Mouse (Mus musculus) midbrain, embryonic 15.5 days (tissue): ENCODE data around the gene Atxn2. TPM values are rescaled to one million over a fixed set of nuclear protein-coding genes. Genes with fewer than 3 reads are reported as not detected.
"Not testable (repeated sequence)": the region's sequence is repeated elsewhere in the genome, so short reads cannot be mapped to it uniquely, and the experiment has no call there.

Experiments
- ATAC-seq: fragments of 200-750 bp; cut with Nextera tagmentation; replicated peaks from 2 replicates; pipeline ENCODE4 v1.8.0; 2017; ENCODE audit warnings: moderate TSS enrichment
- H3K27ac ChIP-seq: fragments of 300-500 bp; sonication (generic); 2 replicates; pipeline ENCODE4 v1.5.1; 2015; ENCODE audit warnings: mild to moderate bottlenecking, inconsistent platforms
- H3K27me3 ChIP-seq: fragments of 300-500 bp; sonication (generic); replicated peaks from 2 replicates; pipeline ENCODE4 v1.6.1; 2015; ENCODE audit warnings: inconsistent platforms
- H3K36me3 ChIP-seq: fragments of 300-500 bp; sonication (generic); replicated peaks from 2 replicates; pipeline ENCODE4 v1.6.1; 2015; ENCODE audit warnings: inconsistent platforms
- H3K4me1 ChIP-seq: fragments of 300-500 bp; sonication (generic); 2 replicates; pipeline ENCODE4 v1.6.1; 2015; ENCODE audit warnings: inconsistent platforms
- H3K4me2 ChIP-seq: fragments of 300-500 bp; sonication (generic); 2 replicates; pipeline ENCODE4 v1.6.1; 2015; ENCODE audit warnings: inconsistent platforms, mild to moderate bottlenecking, moderate library complexity
- H3K4me3 ChIP-seq: fragments of 300-500 bp; sonication (generic); 2 replicates; pipeline ENCODE4 v1.5.1; 2015; ENCODE audit warnings: mild to moderate bottlenecking, inconsistent platforms
- H3K9ac ChIP-seq: fragments of 300-500 bp; sonication (generic); 2 replicates; pipeline ENCODE4 v1.6.1; 2015; ENCODE audit warnings: mild to moderate bottlenecking, inconsistent platforms
- H3K9me3 ChIP-seq: fragments of 300-500 bp; sonication (generic); 2 replicates; pipeline ENCODE4 v1.6.1; 2016; ENCODE audit warnings: inconsistent platforms
- WGBS: fragments of 180-500 bp; shearing (Covaris S2); methylation state at CpG from one replicate; pipeline ENCODE4 v1.1.7; 2015; ENCODE audit warnings: mixed read lengths; 5-methylcytosine and 5-hydroxymethylcytosine counted together
- polyA plus RNA-seq: library from polyadenylated mRNA; unstranded; fragments of >200 nt; fragmentation: Nextera tagmentation; extraction: Ambion mirVana; gene quantifications from 2 replicates; pipeline ENCODE4 v1.2.1, GENCODE M21; 2015

Atxn2 gene
- polyA plus RNA-seq, 1 experiment from 2014 or later, result 111 TPM

DNA sequence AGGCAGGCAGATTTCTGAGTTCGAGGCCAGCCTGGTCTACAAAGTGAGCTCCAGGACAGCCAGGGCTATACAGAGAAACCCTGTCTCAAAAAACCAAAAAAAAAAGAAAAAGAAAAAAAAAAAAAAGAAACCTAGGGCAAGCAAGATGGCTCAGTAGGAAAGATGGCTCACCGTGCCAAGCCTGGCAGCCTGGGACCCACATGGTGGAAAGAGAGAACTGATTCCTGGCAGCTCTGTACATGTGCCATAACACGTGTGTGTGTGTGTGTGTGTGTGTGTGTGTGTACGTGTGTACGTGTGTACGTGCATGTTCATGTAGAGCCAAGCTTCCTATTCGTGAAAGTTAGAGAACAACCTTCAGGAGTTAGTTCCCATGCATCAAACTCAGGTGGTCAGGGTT, 19.7 kb upstream of the Atxn2 start:
- WGBS, result 90% methylated on average over 7 of the region's 7 CpGs
- not testable (repeated sequence) for H3K9me3 ChIP-seq, H3K27me3 ChIP-seq, H3K36me3 ChIP-seq, ATAC-seq, H3K27ac ChIP-seq, H3K4me3 ChIP-seq, H3K4me1 ChIP-seq, H3K4me2 ChIP-seq, H3K9ac ChIP-seq

DNA sequence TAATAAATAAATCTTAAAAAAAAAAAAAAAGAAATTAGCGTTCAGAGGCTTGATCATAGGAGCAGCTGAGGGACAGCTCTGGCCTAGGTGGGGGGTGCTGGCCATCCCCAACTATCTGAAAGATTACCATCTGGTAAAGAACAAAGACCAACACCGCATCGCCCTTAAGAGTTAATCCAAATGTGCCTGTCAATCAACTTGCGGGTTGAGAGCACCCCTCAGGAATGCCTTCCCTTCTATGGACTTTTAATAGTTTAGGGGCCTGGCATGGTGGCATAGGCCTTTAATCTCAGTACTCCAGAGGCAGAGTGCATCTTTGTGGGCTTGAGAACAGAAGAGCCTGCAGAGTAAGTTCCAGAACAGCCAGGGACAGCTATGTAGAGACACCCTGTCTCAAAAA, 18.2 kb upstream of the Atxn2 start:
- Histone ChIP-seq H3K9ac (no peak overlapping the region), H3K27ac (no peak overlapping the region), H3K4me2 (no peak overlapping the region), H3K4me3 (no peak overlapping the region), H3K36me3 (no peaks in the 10 kb centered on the region), H3K9me3 (no peaks in the 10 kb centered on the region), H3K27me3 (no peaks in the 10 kb centered on the region), H3K4me1 (no peaks in the 10 kb centered on the region)
- 79% methylated on average over 4 of the region's 4 CpGs for WGBS
- ATAC-seq, result no peak

DNA sequence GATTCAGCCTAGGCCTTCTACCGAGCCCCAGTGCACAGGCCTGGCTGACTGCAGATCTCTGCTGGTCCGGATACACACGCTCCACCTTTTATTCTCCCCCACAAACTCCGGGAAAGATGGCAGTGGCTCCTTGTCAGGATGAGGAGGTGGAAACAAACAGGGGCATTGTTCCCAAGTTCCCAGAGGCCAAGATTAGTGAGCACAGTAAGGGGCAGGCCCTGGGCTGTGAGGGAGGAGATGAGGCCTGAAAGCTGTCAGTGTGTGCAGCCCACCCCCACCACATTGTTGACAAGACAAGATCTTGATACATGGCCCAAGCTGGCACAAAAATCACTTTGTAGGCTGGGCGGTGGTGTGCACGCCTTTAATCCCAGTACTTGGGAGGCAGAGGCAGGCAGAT, 14.4 kb upstream of the Atxn2 start:
- Histone ChIP-seq H3K4me1 (no peaks in the 10 kb centered on the region), H3K9me3 (no peaks in the 10 kb centered on the region), H3K27me3 (no peaks in the 10 kb centered on the region), H3K4me3 (no peak overlapping the region), H3K27ac (no peak overlapping the region), H3K9ac (no peak overlapping the region), H3K4me2 (no peak overlapping the region), H3K36me3 (no peaks in the 10 kb centered on the region)
- no peak for ATAC-seq
- 46% methylated on average over 6 of the region's 6 CpGs for WGBS

DNA sequence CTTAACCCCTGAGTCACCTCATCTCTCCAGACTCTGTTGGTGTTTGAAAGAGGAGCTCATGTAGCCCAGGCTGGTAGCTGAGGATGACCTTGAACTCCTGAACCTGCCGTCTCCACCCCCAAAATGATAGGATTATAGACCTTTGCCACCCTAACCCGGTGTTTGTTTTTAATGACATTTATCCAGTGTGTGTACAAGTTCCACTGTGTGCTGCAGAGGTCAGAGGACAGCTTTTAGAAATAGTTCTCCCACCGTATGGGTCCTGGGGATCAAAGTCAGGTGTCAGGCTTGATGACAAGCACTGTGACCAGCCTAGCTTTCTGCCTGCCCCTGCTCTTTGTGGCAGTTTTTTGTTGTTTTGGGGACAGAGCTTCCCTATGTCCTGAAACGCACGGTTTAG, 11.2 kb upstream of the Atxn2 start:
- H3K4me3 ChIP-seq, result no peak overlapping the region
- no peak for ATAC-seq
- 47% methylated on average over 5 of the region's 5 CpGs for WGBS
- no peak overlapping the region for H3K9ac ChIP-seq
- H3K27me3 ChIP-seq, result no peaks in the 10 kb centered on the region
- no peak overlapping the region for H3K27ac ChIP-seq
- H3K9me3 ChIP-seq, result no peaks in the 10 kb centered on the region
- peaks cover 5% of the 10 kb centered on the region; the same call in 1 of the 2 replicates for H3K4me1 ChIP-seq
- H3K4me2 ChIP-seq, result no peak overlapping the region
- no peaks in the 10 kb centered on the region for H3K36me3 ChIP-seq

DNA sequence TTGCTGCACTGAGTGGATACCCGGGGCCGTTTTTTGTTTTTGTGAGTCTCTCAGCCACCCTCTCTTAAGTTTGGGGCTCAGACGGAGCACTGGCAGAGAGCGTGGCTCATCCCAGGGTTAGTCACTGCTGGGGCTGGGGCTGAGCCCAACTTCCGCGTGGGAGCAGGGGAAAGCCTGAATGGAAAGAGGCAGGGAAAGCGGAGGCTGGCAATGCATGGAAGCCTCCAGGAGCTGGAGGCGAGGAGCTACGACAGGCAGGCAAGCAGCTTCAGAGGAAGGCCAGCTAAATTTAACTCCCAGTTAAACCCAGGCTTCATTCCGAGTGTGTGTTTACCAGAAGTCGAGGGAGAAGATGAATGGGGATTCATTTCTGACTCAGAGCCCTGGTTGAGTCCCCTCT, 10.6 kb upstream of the Atxn2 start:
- Histone ChIP-seq H3K9me3 (no peaks in the 10 kb centered on the region), H3K4me2 (no peak overlapping the region), H3K4me1 (peaks cover 7% of the 10 kb centered on the region; the same call in 1 of the 2 replicates), H3K27me3 (no peaks in the 10 kb centered on the region), H3K9ac (no peak overlapping the region), H3K4me3 (no peak overlapping the region), H3K36me3 (no peaks in the 10 kb centered on the region), H3K27ac (no peak overlapping the region)
- no peak for ATAC-seq
- whole genome bisulfite sequencing, result 31% methylated on average over 11 of the region's 11 CpGs

DNA sequence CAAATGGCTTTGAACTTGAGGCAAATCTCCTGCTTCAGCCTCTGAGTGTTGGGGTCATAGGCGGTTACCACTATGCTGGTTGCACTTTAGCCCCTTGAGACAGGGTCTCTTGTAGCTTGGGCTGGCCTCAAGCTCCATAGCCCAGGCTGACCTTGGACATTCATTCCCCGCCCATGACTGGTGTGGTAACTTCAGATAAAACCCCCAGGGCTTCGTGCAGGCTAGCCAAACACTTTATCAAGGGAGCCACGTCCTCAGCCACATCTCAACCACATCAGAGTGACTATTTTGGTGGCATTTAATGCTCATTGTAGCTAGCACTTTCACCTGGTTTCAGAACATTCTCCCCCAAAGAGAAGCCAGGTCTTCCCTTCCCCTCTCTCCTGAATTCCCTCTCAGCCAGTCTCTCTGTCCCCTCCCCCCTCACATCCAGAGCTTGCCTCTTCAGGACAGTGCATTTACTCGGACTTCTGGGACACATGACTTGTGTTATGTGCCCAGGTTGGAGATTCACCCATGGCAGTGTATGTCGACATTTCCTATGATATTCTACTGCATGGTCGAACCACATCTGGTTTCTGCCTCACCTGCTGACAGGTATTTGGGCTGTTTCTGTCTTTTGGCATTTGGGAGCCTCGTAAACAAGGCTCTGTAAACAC, 9.9 kb upstream of the Atxn2 start:
- no peak overlapping the region for H3K4me3 ChIP-seq
- no peak for ATAC-seq
- H3K4me1 ChIP-seq, result peaks cover 7% of the 10 kb centered on the region; the same call in 1 of the 2 replicates
- H3K27ac ChIP-seq, result no peak overlapping the region
- H3K36me3 ChIP-seq, result no peaks in the 10 kb centered on the region
- 62% methylated on average over 8 of the region's 8 CpGs for WGBS
- H3K9me3 ChIP-seq, result no peaks in the 10 kb centered on the region
- no peaks in the 10 kb centered on the region for H3K27me3 ChIP-seq
- H3K9ac ChIP-seq, result no peak overlapping the region
- no peak overlapping the region for H3K4me2 ChIP-seq

DNA sequence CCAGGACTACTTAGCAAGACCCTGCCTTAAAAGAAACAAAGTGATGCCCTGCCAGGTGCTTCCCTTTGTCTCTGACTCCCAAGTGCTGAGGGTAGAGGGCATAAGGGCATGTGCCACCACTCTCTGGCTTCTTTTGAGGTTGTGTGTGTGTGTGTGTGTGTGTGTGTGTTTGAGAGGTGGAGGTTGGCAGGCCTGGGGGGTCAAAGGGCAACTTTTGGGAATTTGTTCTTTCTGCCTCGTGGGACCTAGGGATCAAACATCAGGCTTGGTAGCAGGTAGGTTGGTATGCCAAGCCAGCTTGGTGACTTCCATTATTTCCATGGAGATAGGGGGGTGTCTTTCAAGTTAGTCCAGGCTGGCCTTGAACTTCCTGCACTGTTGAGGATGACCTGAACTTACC, 7.8 kb upstream of the Atxn2 start:
- Histone ChIP-seq H3K9me3 (no peaks in the 10 kb centered on the region), H3K27ac (no peak overlapping the region), H3K4me3 (no peak overlapping the region), H3K36me3 (no peaks in the 10 kb centered on the region), H3K27me3 (no peaks in the 10 kb centered on the region), H3K9ac (no peak overlapping the region), H3K4me1 (peaks cover 7% of the 10 kb centered on the region; the same call in 1 of the 2 replicates), H3K4me2 (no peak overlapping the region)
- WGBS, result 59% methylated on average over 1 of the region's 1 CpGs
- ATAC-seq, result no peak

DNA sequence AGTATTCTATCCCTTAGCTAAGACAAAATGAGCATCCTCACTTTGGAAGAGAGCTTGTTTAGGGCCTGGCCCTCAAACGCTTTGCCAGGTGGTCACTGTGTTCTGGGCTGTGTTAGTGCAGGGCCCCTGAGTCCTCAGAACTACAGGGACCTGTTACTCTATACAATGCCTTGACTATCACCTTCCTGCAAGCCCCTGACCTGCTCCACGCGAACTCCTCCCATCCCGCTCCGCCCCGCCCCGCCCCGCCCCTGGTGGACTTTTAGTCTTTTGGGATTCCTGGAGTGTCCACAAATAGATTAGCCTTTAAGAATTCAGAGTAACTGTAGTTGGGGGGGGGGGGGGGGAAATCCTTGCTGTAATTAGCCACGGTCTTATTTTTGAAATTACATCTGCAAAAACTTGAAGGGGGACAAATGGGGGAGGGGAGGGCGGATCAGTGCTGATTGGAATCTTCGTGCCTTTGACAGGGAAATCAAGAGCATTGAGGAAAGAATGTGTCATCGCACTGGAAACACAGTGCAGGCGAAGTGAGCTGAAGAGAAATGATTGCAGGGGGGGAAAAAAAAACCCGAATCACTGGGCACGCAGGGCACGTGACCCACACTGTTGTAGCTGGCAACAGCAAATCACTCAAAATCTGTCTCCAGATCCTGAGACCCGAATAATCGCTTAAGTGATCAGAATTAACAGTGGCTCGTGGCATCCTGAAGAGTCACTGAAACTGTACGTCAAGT, 6.5 kb upstream of the Atxn2 start:
- WGBS, result 6% methylated on average over 20 of the region's 20 CpGs

DNA sequence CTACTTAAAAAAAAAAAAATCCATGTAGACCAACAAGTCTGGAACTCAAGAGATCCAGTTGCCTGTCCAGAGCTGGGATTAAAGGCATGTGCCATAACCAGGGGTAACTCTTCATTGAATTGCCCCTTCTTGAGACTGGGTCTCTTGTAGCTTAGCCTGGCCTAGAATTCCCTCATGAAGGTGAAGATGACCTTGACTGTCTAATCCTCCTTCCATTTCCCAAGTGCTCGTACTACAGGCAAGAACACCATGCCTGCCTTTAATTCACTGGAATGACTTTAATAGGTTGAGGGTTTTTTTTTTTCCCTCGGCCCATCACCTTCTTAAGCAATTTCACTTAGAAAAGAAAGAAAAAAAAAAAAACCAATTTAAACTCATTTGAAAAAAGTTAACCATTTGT, 735 bp upstream of the Atxn2 start:
- no peak overlapping the region for H3K9ac ChIP-seq
- no peaks in the 10 kb centered on the region for H3K9me3 ChIP-seq
- peaks cover 27% of the 10 kb centered on the region for H3K4me1 ChIP-seq
- H3K36me3 ChIP-seq, result no peaks in the 10 kb centered on the region
- 64% methylated on average over 2 of the region's 2 CpGs for WGBS
- no peak overlapping the region for H3K27ac ChIP-seq
- peak overlapping the region; percentile 96 for H3K4me3 ChIP-seq
- ATAC-seq, result no peak
- no peaks in the 10 kb centered on the region for H3K27me3 ChIP-seq
- peak overlapping the region; percentile 96; the same call in 1 of the 2 replicates for H3K4me2 ChIP-seq

More for the DNA sequence above, 6.5 kb upstream of the Atxn2 start:
- Histone ChIP-seq H3K9me3 (no peaks in the 10 kb centered on the region), H3K4me1 (peaks cover 7% of the 10 kb centered on the region; the same call in 1 of the 2 replicates), H3K9ac (peak overlapping the region; percentile 33; the same call in 1 of the 2 replicates), H3K4me3 (peak overlapping the region; percentile 22), H3K27ac (no peak overlapping the region), H3K4me2 (peak overlapping the region; percentile 50), H3K36me3 (no peaks in the 10 kb centered on the region), H3K27me3 (no peaks in the 10 kb centered on the region)
- ATAC-seq, result no peak

DNA sequence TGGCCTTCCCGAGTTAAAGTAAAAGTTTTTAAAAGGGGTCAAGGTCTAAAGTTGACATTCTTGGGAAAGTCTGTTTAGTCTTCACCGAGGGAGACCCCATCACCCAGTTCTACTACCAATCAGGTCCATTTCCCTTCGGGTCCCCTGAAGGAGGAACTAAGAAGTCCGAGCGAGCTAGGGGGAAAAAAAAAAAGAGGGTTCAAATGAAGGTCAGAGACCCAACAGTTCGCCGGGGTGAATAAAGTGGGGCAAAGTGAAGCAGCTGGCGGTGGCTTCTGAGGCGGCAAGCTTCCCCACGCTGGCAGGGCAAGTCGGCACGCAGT, 325 bp upstream of the Atxn2 start:
- no peaks in the 10 kb centered on the region for H3K27me3 ChIP-seq
- peak overlapping the region; percentile 99 for H3K9ac ChIP-seq
- no peaks in the 10 kb centered on the region for H3K36me3 ChIP-seq
- peak overlapping the region; percentile 96 for H3K4me2 ChIP-seq
- WGBS, result 1% methylated on average over 12 of the region's 12 CpGs
- peak; percentile 43; the same call in 1 of the 2 replicates for ATAC-seq
- H3K9me3 ChIP-seq, result no peaks in the 10 kb centered on the region
- H3K4me3 ChIP-seq, result peak overlapping the region; percentile 96
- H3K27ac ChIP-seq, result peak overlapping the region; percentile 98
- H3K4me1 ChIP-seq, result peaks cover 31% of the 10 kb centered on the region

DNA sequence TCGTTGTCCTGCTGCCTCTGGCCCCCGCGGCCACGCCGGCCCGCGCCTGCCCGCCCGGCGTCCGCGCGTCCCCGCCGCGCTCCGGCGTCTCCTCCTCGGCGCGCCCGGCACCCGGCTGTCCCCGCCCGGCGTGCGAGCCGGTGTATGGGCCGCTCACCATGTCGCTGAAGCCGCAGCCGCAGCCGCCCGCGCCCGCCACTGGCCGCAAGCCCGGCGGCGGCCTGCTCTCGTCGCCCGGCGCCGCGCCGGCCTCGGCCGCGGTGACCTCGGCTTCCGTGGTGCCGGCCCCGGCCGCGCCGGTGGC, 743 bp downstream of the Atxn2 start:
- under 1% methylated on average over 54 of the region's 57 CpGs for WGBS
- Histone ChIP-seq H3K9ac (peak overlapping the region; percentile 99), H3K9me3 (no peaks in the 10 kb centered on the region), H3K27ac (peak overlapping the region; percentile 98), H3K36me3 (no peaks in the 10 kb centered on the region), H3K4me2 (peak overlapping the region; percentile 72), H3K27me3 (no peaks in the 10 kb centered on the region), H3K4me1 (peaks cover 42% of the 10 kb centered on the region), H3K4me3 (peak overlapping the region; percentile 96)
- ATAC-seq, result peak; percentile 69

DNA sequence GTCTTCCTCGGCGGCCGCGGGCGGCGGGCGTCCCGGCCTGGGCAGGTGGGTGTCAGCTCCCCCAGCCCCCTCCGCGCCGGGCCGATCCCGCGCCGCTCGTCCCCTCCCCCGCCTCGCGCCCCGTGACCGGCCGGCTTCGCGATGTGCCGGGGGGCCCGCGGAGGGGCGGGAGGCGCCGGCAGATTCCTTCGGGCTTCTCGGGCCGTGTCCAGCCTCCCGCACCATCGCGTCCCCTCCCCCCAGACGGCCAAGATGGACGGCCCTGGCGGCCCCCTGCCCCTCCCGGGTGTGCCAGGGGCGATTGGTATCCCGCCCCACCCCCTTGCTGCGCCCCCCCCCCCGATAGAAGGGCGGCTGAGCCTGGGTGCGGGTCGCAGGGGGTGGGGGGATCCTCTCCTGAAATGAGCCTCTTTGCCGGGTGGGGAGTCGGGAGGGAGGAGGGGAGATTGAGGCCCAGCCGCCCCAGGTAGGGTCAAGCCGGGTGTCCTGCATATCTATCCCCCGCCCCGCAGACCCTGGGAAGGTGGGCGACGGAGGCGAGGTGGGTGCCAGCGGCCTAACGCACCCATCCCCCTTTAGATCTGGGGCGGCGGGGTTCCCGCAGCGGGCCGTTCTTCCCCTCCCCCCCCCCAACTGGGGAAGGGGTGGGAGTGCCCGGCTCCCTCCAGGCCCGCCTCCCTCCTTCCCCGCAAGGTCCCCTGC, 1.2 kb downstream of the Atxn2 start:
- ATAC-seq, result peak; percentile 27
- under 1% methylated on average over 49 of the region's 66 CpGs for WGBS

More for the DNA sequence above, 1.2 kb downstream of the Atxn2 start:
- H3K4me2 ChIP-seq, result peak overlapping the region; percentile 72
- H3K27me3 ChIP-seq, result no peaks in the 10 kb centered on the region
- peak overlapping the region; percentile 96 for H3K4me3 ChIP-seq
- H3K36me3 ChIP-seq, result no peaks in the 10 kb centered on the region
- H3K9me3 ChIP-seq, result no peaks in the 10 kb centered on the region
- H3K4me1 ChIP-seq, result peaks cover 43% of the 10 kb centered on the region
- H3K27ac ChIP-seq, result peak overlapping the region; percentile 98
- H3K9ac ChIP-seq, result peak overlapping the region; percentile 99
